Mouse (Mus musculus): Measurements from ENCODE around the gene Gm5108. TPM values are rescaled to one million over a fixed set of nuclear protein-coding genes. Genes with fewer than 3 reads are reported as not detected.

Gm5108 gene
- polyA plus RNA-seq, 1 experiment from 2014 or later, result not detected

Other genes starting within 250 kb of the Gm5108 start
- gene Atp8a1, start 94.2 kb upstream of the Gm5108 start, polyA plus RNA-seq (2015; fragmentation: Nextera tagmentation; extraction: Ambion mirVana), result 18.0 and 22.6 TPM in 2 replicates
- gene Gm21905, start 4.8 kb downstream of the Gm5108 start, polyA plus RNA-seq (2015; fragmentation: Nextera tagmentation; extraction: Ambion mirVana), result not detected in 2 replicates
- not detected in 2 replicates for gene Grxcr1, start 90.2 kb downstream of the Gm5108 start, polyA plus RNA-seq (2015; fragmentation: Nextera tagmentation; extraction: Ambion mirVana)